ENCODE assay signal across 8 mouse cellular contexts in the genomic region with DNA sequence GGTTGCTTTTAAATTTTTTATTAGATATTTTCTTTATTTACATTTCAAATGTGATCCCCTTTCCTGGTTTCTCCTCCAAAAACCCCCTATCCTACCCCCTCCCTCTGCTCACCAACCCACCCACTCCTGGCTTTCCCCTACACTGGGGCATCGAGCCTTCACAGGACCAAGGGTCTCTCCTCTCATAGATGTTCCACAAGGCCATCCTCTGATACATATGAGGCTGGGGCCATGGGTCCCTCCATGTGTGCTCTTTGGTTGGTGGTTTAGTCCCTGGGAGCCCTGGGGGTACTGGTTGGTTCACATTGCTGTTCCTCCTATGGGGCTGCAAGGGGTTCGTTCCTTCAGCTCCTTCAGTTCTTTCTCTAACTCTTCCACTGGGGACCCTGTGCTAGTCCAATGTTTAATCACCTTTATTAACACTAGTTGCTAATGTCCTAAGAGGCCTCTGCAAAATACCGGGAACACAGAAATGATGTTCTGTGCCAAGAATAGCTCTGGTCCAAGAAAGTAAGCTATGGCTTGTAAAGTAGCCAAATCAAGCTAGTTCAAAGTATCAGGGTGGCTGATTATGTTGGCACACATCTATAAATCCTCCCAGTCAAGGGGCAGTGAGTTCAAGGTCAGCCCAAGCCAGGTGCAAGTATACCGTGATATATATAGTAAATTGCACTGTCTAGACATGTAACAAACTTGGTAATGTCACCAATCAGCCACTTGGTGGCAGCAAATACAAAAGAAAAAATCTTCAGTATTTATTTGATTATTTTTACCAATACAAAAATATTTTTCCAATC. TPM values are rescaled to one million over a fixed set of nuclear protein-coding genes. Genes with fewer than 3 reads are reported as not detected.
DNase-seq lines count a peak whose midpoint lies in the region; ATAC-seq and TF ChIP-seq lines count a peak whose summit lies in the region.

No protein-coding gene starts in this region.

- in situ Hi-C loops in CH12.LX (cut with MboI; ENCODE audit: low pct_ligation_motif_present, low pct_unique_long_range_greater_than_20kb, low sequenced_read_pairs) = loop anchor here (5.0 kb wide), 1 partner anchor 293 kb away; a partner anchor contains a TSS

- ATAC-seq in heart, embryonic 13.5 days (ENCODE audit: extremely low read depth, insufficient number of reproducible peaks, low FRiP score, low TSS enrichment) = no peak
- ATAC-seq in common myeloid progenitor, adult 5-6 weeks (replicated peaks; ENCODE audit: low read depth, poor library complexity, severe bottlenecking) = peak; percentile 54; the same call in 1 of the 2 replicates
- peak; percentile 86 for ATAC-seq in hindbrain, postnatal 0 days
- ATAC-seq in lung, postnatal 0 days = peak; percentile 60
- peak; percentile 73; the same call in 1 of the 2 replicates for ATAC-seq in stomach, postnatal 0 days (ENCODE audit: low FRiP score, low TSS enrichment)

- DNase-seq in heart, adult 11 months = no peak
- peak; percentile 31 for DNase-seq in CH12.LX (ENCODE audit: extremely low read depth)
- peak; percentile 74 for DNase-seq in hindbrain, postnatal 0 days (ENCODE audit: low spot score)
- peak; percentile 68 for DNase-seq in lung, postnatal 0 days (ENCODE audit: low spot score)
- peak; percentile 16 for DNase-seq in stomach, postnatal 0 days (ENCODE audit: low spot score)
- no peak for DNase-seq in spleen, postnatal 4 days (ENCODE audit: low spot score in 2 of 2)

- H3K9ac ChIP-seq in heart, embryonic 13.5 days = 0 out of 2 replicates have a peak overlapping the region, but pooled peaks have one; percentile 44
- no peak overlapping the region for H3K9ac ChIP-seq in CH12.LX (ENCODE audit: insufficient read depth, low read depth)
- H3K9ac ChIP-seq in hindbrain, postnatal 0 days (replicated peaks; ENCODE audit: low read length) = no peak overlapping the region
- no peak overlapping the region for H3K9ac ChIP-seq in lung, postnatal 0 days (replicated peaks; ENCODE audit: low read depth)
- H3K9ac ChIP-seq in stomach, postnatal 0 days (ENCODE audit: low read length) = no peak overlapping the region

- TF ChIP-seq POLR2A in CH12.LX (IDR thresholded peaks at IDR 0.05; ENCODE audit: low read depth, low read length) = no peak

- WGBS in heart, embryonic 13.5 days = 58% methylated on average over 4 of the region's 4 CpGs
- WGBS in hindbrain, postnatal 0 days = 44% methylated on average over 4 of the region's 4 CpGs
- WGBS in lung, postnatal 0 days = 46% methylated on average over 4 of the region's 4 CpGs
- WGBS in stomach, postnatal 0 days = 49% methylated on average over 4 of the region's 4 CpGs

- H3K4me2 ChIP-seq in heart, embryonic 13.5 days = no peak overlapping the region
- H3K4me2 ChIP-seq in CH12.LX (ENCODE audit: insufficient read depth, low read depth, poor library complexity, severe bottlenecking) = no peak overlapping the region
- H3K4me2 ChIP-seq in hindbrain, postnatal 0 days (ENCODE audit: low read depth, low read length) = no peak overlapping the region
- no peak overlapping the region for H3K4me2 ChIP-seq in lung, postnatal 0 days (replicated peaks; ENCODE audit: low read depth, low read length)
- H3K4me2 ChIP-seq in stomach, postnatal 0 days (replicated peaks; ENCODE audit: low read depth) = no peak overlapping the region

- H3K27ac ChIP-seq in heart, embryonic 13.5 days (replicated peaks) = no peak overlapping the region
- H3K27ac ChIP-seq in CH12.LX (ENCODE audit: insufficient read depth, low read depth) = no peak overlapping the region
- H3K27ac ChIP-seq in hindbrain, postnatal 0 days = no peak overlapping the region
- no peak overlapping the region for H3K27ac ChIP-seq in lung, postnatal 0 days (ENCODE audit: low read length)
- H3K27ac ChIP-seq in stomach, postnatal 0 days (replicated peaks) = no peak overlapping the region

- no peaks in the 10 kb centered on the region for H3K79me2 ChIP-seq in CH12.LX (replicated peaks; ENCODE audit: control insufficient read depth, extremely low read depth, insufficient read depth, poor library complexity, severe bottlenecking)

- no peaks in the 10 kb centered on the region for H3K27me3 ChIP-seq in heart, embryonic 13.5 days (replicated peaks)
- no peaks in the 10 kb centered on the region for H3K27me3 ChIP-seq in CH12.LX (replicated peaks)
- H3K27me3 ChIP-seq in hindbrain, postnatal 0 days (ENCODE audit: insufficient read depth, low read length) = no peaks in the 10 kb centered on the region
- H3K27me3 ChIP-seq in lung, postnatal 0 days (replicated peaks; ENCODE audit: insufficient read depth, low read length) = no peaks in the 10 kb centered on the region
- no peaks in the 10 kb centered on the region for H3K27me3 ChIP-seq in stomach, postnatal 0 days (ENCODE audit: control insufficient read depth, insufficient read depth, low read length)

- dilution Hi-C loops in CH12.LX (cut with MboI; ENCODE audit: extremely low pct_ligation_motif_present, extremely low pct_unique_long_range_greater_than_20kb, low sequenced_read_pairs) = no loop called here

- H3K4me3 ChIP-seq in heart, embryonic 13.5 days = no peak overlapping the region
- no peak overlapping the region for H3K4me3 ChIP-seq in CH12.LX (replicated peaks in 1 of 3; ENCODE audit: low read depth in 2 of 3, low read length in 2 of 3, poor library complexity in 1 of 3)
- H3K4me3 ChIP-seq in hindbrain, postnatal 0 days (ENCODE audit: low read length) = no peak overlapping the region
- H3K4me3 ChIP-seq in lung, postnatal 0 days (ENCODE audit: low read depth, low read length) = no peak overlapping the region
- H3K4me3 ChIP-seq in stomach, postnatal 0 days (ENCODE audit: low read depth, low read length) = no peak overlapping the region

- H3K9me3 ChIP-seq in heart, embryonic 13.5 days = no peaks in the 10 kb centered on the region
- no peaks in the 10 kb centered on the region for H3K9me3 ChIP-seq in CH12.LX (replicated peaks; ENCODE audit: low read length)
- no peaks in the 10 kb centered on the region for H3K9me3 ChIP-seq in hindbrain, postnatal 0 days (ENCODE audit: low read length)
- H3K9me3 ChIP-seq in lung, postnatal 0 days (ENCODE audit: low read length) = no peaks in the 10 kb centered on the region
- no peaks in the 10 kb centered on the region for H3K9me3 ChIP-seq in stomach, postnatal 0 days (ENCODE audit: control insufficient read depth, low read length)

- no peaks in the 10 kb centered on the region for H3K36me3 ChIP-seq in heart, embryonic 13.5 days
- peaks cover 0 to 1% of the 10 kb centered on the region in 2 experiments for H3K36me3 ChIP-seq in CH12.LX (replicated peaks in 1 of 2; ENCODE audit: control insufficient read depth in 1 of 2, insufficient read depth in 1 of 2, low read length in 1 of 2)
- no peaks in the 10 kb centered on the region for H3K36me3 ChIP-seq in hindbrain, postnatal 0 days (ENCODE audit: insufficient read depth, low read length)
- no peaks in the 10 kb centered on the region for H3K36me3 ChIP-seq in lung, postnatal 0 days (ENCODE audit: insufficient read depth, low read length)
- H3K36me3 ChIP-seq in stomach, postnatal 0 days (ENCODE audit: control insufficient read depth, insufficient read depth, low read length) = no peaks in the 10 kb centered on the region

- H3K4me1 ChIP-seq in heart, embryonic 13.5 days = peaks cover 22% of the 10 kb centered on the region
- peaks cover 0 to 7% of the 10 kb centered on the region in 2 experiments; a peak in 1 of 4 replicates for H3K4me1 ChIP-seq in CH12.LX (ENCODE audit: control insufficient read depth in 1 of 2, insufficient read depth in 2 of 2)
- H3K4me1 ChIP-seq in hindbrain, postnatal 0 days (ENCODE audit: insufficient read depth, low read length) = no peaks in the 10 kb centered on the region
- H3K4me1 ChIP-seq in lung, postnatal 0 days (ENCODE audit: insufficient read depth, low read depth, low read length) = no peaks in the 10 kb centered on the region
- no peaks in the 10 kb centered on the region for H3K4me1 ChIP-seq in stomach, postnatal 0 days (replicated peaks; ENCODE audit: control insufficient read depth, insufficient read depth)

- peak; percentile 86 for TF ChIP-seq RAD21 in CH12.LX (IDR thresholded peaks at IDR 0.05; ENCODE audit: low read depth, low read length)

- TF ChIP-seq EP300 in CH12.LX (IDR thresholded peaks at IDR 0.05; ENCODE audit: low read length) = no peak
- no peak for TF ChIP-seq EP300 in lung, postnatal 0 days (IDR thresholded peaks at IDR 0.05)
- TF ChIP-seq EP300 in stomach, postnatal 0 days (optimal IDR thresholded peaks at IDR 0.05) = no peak

- TF ChIP-seq CTCF in CH12.LX (conservative IDR thresholded peaks at IDR 0.05 in 1 of 2, IDR thresholded peaks at IDR 0.05 in 1 of 2; ENCODE audit: low read depth in 2 of 2, low read length in 2 of 2) = peak; percentile 34 to 82; a peak in 2 of 4 replicates
- TF ChIP-seq CTCF in hindbrain, postnatal 0 days (IDR thresholded peaks at IDR 0.05; ENCODE audit: low read depth) = peak; percentile 68
- TF ChIP-seq CTCF in lung, postnatal 0 days (IDR thresholded peaks at IDR 0.05) = peak; percentile 65
- TF ChIP-seq CTCF in stomach, postnatal 0 days (IDR thresholded peaks at IDR 0.05; ENCODE audit: low read depth) = peak; percentile 73

TF ChIP-seq in CH12.LX, 34 proteins besides CTCF, POLR2A, EP300 and RAD21:
- TF ChIP-seq ZC3H11A (IDR thresholded peaks at IDR 0.05; ENCODE audit: low read depth, low read length) (peak; percentile 17; the same call in 1 of the 2 replicates), SMC3 (IDR thresholded peaks at IDR 0.05; ENCODE audit: low read depth, low read length) (peak; percentile 68), JUND (conservative IDR thresholded peaks at IDR 0.05; ENCODE audit: low read depth, low read length) (0 out of 2 replicates have a peak, but pooled peaks have one; percentile 26), MYC (IDR thresholded peaks at IDR 0.05; ENCODE audit: low read depth, low read length) (no peak)
TF ChIP-seq in CH12.LX: peak in this region for 3.

RNA-seq across cellular contexts. Expression of a gene that starts 36.3 kb away (rescaled TPM):
- polyA plus RNA-seq in heart, embryonic 13.5 days (2015; fragmentation: Nextera tagmentation; extraction: Ambion mirVana) = 4.8 and 4.9 TPM in 2 replicates
- total RNA-seq in CH12.LX (2012; rRNA removed) = 7.3 and 8.6 TPM in 2 replicates
- total RNA-seq in CH12.LX (2014; rRNA removed) = 14.3 and 14.9 TPM in 2 replicates
- 15.0 and 16.0 TPM in 2 replicates for polyA plus RNA-seq in CH12.LX (2012; ENCODE audit: insufficient read length, low read depth)
- total RNA-seq in common myeloid progenitor, adult 5-6 weeks (2017) = 102 and 121 TPM in 2 replicates
- 21.9 and 24.9 TPM in 2 replicates for total RNA-seq in hindbrain, postnatal 0 days (2014; rRNA removed)
- 8.1 and 8.5 TPM in 2 replicates for polyA plus RNA-seq in hindbrain, postnatal 0 days (2015; fragmentation: Nextera tagmentation; extraction: Ambion mirVana)
- 3.7 and 3.8 TPM in 2 replicates for polyA plus RNA-seq in lung, postnatal 0 days (2015; fragmentation: Nextera tagmentation; extraction: Ambion mirVana)
- polyA plus RNA-seq in stomach, postnatal 0 days (2015; fragmentation: Nextera tagmentation; extraction: Ambion mirVana) = 3.6 and 4.0 TPM in 2 replicates

Comparison
In these comparisons a context has a peak if more than half of its experiments do, and no peak if none do; other contexts are left out.
1. DNase-seq: peak in CH12.LX (single experiment), hindbrain, postnatal 0 days (single experiment), lung, postnatal 0 days (single experiment) and stomach, postnatal 0 days (single experiment); none in heart, adult 11 months (single experiment) and spleen, postnatal 4 days (0 of 2).
2. Peak in every context shown above with its lines, with median percentiles within 50 percentile points of each other: CTCF ChIP-seq.